Mouse (Mus musculus) frontal cortex, postnatal 25 days (tissue): ENCODE results near the gene Sost.

Experiments used
- DNase-seq, 2 experiments: peaks; one replicate each; pipeline ENCODE4 v3.0.0; 2022; ENCODE audit warnings: low spot score in 2 of 2

The Sost gene

DNA sequence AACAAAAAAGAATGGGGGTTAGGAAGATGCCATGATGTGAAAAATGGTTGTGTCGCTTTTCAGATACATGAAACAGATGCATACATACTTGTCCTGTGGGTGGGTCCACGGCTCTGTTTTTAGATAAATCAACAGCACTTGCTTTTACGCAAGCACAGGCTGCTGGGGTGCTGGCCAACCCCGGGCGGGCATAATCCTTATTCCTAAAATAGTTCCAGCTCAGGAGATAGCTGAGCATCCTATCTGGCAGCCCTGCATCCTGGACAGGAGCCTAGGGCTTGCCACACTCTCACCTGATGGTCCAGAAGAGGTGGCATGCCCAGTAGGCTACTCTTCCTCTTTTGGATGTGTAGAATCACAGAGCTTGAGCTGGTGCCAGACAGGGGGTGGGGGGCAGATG lies 16.8 kb downstream of the Sost start:
- DNase-seq: no peak

DNA sequence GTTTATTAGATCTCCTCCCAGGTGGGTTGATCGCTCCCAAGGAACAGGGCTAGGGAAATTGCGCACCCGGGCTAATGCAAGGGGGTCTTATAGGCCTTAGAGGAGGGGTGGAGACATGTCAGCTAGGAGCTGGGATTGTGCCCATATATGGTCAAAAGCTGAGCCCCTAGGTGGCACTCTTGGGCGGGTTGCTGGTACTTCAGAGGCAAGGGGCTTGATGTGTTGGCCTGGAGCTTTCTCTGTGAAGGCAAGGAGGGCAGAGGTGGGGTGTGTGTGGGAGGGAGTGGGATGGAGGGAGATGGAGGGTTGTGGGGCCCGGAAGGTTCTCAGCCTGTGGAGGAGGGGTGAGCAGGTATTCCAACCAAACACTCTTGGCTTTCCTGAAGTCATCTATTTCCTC lies 20.3 kb downstream of the Sost start:
- DNase-seq: no peak

DNA sequence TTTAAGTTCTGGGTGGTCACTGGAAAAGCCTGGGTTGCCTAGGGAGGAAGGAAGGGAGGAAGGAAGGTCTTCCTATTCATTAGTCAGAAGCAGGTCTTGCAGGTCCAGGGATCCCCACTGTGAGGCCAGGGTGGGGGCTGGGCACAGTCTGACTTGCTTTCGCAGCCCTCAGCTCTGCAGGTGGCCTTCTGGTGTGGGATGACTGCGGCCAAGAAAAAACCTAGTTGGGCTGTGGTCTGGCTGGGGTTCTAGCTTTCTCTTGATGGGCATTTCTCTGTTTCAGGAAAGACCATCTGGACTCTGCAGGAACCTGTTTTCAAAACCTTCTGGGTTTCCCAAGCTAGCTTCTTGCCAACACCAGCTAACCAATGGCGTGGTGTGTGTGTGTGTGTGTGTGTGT lies 23.8 kb downstream of the Sost start:
- no peak for DNase-seq

GRCm38 (mm10) chr11:101937108-101937507 lies 29.7 kb downstream of the Sost start:
- no peak for DNase-seq

DNA sequence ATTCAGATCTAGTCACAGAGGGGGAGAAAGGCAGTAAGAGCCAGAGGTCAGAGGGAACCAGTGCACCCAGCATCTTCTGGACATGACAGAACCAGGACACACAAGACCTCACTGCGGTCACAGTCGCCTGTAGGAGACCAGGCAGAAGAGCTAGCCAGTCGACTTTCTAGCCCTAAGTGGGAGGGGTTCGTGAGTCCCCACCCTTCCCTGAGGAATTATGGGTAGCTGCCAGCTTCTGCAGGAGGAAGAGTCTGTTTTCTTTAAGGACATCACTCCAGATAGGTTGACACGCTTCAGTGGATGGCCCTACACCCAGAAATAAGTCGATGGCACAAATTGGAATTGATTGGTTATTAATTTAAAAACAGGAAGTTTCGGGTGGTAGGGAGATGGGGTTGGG lies 30.4 kb downstream of the Sost start:
- no peak for DNase-seq

- DNase-seq: no peak
Measured at GRCm38 (mm10) chr11:101935743-101936142, 31.1 kb downstream of the Sost start.

DNA sequence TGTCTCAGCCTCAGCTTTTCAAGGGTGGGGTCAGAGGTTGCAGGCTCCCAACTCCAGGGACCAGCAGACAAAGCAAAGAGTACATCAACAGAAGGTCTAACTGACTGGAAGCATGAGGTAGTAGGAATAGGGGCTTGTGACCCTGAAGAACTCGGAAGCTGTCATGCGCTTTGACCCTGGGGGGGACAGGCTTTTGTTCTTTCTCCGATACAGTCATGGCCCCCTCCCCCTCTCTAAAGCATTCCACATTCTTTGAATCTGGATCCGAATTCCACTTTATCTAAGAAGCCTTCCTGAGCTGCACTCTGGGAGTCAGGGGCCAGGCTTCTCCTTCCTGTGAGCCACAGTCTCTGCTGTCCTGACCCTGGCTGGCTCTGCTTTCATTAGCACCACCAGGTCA lies 34.8 kb downstream of the Sost start:
- DNase-seq: no peak

DNA sequence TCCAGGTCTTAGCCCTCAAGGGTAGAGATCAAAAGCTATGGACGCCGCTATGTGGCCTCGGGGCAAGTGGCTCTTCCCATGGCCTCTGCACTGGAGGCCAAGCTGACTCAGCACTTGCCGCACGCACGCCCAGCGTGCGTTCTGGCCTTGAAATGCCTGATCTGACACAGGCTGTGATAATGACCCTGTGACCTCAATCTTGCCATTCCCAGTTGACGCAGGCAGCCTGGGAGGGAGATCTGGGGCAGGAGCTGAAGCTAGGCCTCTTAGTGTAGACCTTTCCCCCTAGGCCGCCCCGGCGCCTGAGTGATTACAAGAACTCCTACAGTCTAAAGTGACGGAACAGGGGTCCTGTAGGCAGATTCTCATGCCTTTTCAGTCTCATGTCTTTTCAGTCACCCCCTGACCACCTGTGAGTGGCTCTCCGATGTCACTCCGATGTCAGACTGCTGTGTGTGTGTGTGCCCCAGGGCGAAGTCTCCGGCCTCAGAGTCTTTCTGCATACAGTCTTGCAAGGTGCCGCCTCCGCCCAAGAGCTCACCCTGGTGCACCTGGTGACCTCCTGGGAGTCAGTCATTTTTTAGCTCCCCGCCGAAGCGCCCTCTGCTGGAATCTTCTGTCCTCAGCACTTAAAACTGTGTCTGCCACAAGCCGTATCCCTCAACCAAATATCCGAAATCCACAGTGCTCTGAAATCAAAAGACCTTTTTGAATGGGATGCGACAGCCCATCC lies 38.6 kb downstream of the Sost start:
- DNase-seq: no peak

DNA sequence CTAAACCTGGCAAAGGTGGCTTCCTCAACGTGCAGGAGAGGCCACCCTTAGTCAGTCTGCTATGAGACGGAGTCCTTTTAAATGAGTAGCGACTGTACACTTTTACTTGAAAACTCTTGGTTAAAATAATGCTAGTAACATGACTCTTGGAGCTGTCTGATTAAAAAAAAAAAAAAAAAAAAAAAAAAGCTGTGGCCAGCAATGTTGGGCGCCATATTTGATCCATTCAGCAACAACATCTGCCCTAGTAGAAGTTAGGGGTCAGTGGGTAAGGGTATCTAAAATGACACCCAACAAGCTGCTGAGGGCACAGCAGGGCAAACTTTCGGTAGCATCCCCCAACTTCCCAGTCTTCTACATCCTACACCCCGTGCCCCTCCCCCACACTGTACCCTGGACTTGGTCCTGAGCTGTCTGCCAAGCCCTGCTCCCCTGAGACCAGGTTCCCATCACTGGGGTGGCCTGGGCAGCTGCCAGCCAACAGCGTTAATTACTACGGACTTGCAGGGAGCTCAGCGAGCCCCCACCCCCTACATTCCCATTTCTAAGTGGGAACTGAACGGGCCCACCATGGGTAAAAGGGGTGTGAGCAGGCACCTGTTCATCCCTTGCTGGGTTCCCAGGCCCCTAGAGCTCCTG lies 39.7 kb downstream of the Sost start:
- DNase-seq: no peak

DNA sequence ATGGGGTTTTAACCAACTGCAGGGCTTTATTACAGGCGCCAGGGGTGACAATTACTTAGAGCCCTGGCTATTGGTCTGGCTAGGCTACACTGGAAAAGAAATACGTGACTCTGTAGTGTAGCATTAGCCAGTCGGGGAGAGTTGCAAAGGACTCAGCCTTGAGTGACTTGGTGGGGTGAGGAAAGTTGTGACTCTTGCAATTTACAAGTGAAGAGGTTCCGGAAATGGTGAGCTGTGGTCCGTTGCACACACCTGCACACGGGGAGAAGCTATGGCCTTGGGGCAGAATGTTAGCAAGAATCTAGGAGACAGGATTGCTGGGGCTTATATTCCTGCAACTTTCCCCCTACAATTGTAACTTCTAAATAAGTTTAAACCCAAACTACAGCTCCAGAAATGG lies 41.2 kb downstream of the Sost start:
- DNase-seq: no peak

DNA sequence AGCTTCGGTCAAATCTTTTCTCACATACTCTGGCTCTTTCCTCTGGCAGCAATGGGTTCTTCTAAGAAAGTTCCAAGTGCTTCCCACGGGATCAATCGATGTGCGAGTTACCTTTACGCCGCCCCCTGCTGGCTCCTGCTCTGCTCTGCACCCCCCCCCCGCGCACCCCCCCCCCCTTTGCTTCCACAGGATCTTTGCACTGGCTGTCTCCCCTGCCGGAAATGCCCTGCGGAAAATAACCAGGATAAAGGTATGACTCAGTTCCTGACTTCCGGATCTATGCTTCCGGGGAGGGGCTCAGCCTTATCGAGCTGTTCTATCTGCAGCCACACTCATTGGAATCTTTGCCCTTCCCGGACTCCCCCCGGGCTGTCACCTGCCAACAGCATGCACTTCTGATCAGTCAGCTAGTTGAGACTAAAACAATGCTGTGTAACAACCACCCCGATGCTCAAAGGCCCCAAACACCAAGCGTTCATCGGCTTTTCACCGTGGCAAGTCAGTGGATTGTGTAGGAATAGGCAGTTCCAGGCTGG lies 42.3 kb downstream of the Sost start:
- DNase-seq: no peak

- no peak for DNase-seq
Measured at GRCm38 (mm10) chr11:101923988-101924387, 42.8 kb downstream of the Sost start.

- no peak for DNase-seq
Measured at GRCm38 (mm10) chr11:101921361-101921952, 45.4 kb downstream of the Sost start.

GRCm38 (mm10) chr11:101919660-101920059 lies 47.2 kb downstream of the Sost start:
- peak; percentile 84 to 90 for DNase-seq

- no peak for DNase-seq
Measured at GRCm38 (mm10) chr11:101918609-101919008, 48.2 kb downstream of the Sost start.

GRCm38 (mm10) chr11:101916772-101917171 lies 50.0 kb downstream of the Sost start:
- DNase-seq: no peak

GRCm38 (mm10) chr11:101913591-101913990 lies 53.2 kb downstream of the Sost start:
- DNase-seq: no peak
